ENCODE assay signal across 25 mouse cellular contexts in genomic region chr10:95715687-95716086, GRCm38 (mm10). TPM values are rescaled to one million over a fixed set of nuclear protein-coding genes. Genes with fewer than 3 reads are reported as not detected.
"Had no signal": no experiment of that assay in that cellular context is flagged by ENCODE, and none has a peak within 500 bp of the region (broad histone marks: within the 10 kb centered on the region; RNA-seq: fewer than 3 reads in every experiment).

No protein-coding gene starts in this region.

- H3K9ac ChIP-seq: lung, embryonic 14.5 days; midbrain, embryonic 12.5 days; neural tube, embryonic 13.5 days; neural tube, embryonic 15.5 days had no signal

- H3K27ac ChIP-seq: midbrain, embryonic 10.5 days; midbrain, embryonic 12.5 days; neural tube, embryonic 13.5 days; neural tube, embryonic 15.5 days had no signal

- H3K4me3 ChIP-seq: midbrain, embryonic 10.5 days; midbrain, embryonic 12.5 days; myocyte; neural tube, embryonic 13.5 days; neural tube, embryonic 15.5 days had no signal

- ATAC-seq: midbrain, embryonic 16.5 days had no signal

- DNase-seq: lung, embryonic 14.5 days; lung, postnatal 10 days; lung, postnatal 4 days; midbrain, embryonic 14.5 days; retina, postnatal 1 day; right cerebral cortex, adult 18-20 months; right cerebral cortex, postnatal 25 days; right cerebral cortex, postnatal 4 days; spleen, adult 18-20 months; thymus, adult 18-20 months; thymus, postnatal 14 days; thymus, postnatal 36 days had no signal

- H3K36me3 ChIP-seq: midbrain, embryonic 10.5 days; midbrain, embryonic 12.5 days; neural tube, embryonic 13.5 days; neural tube, embryonic 15.5 days had no signal

- H3K4me1 ChIP-seq: neural tube, embryonic 15.5 days had no signal

- H3K27me3 ChIP-seq: midbrain, embryonic 12.5 days; neural tube, embryonic 13.5 days; neural tube, embryonic 15.5 days had no signal

- H3K9me3 ChIP-seq: midbrain, embryonic 10.5 days; midbrain, embryonic 12.5 days; neural tube, embryonic 13.5 days; neural tube, embryonic 15.5 days had no signal

- H3K4me2 ChIP-seq: lung, embryonic 14.5 days; midbrain, embryonic 12.5 days; neural tube, embryonic 13.5 days; neural tube, embryonic 15.5 days had no signal

RNA-seq across cellular contexts. Expression of gene Anapc15-ps, which starts 42.4 kb away (rescaled TPM):
- total RNA-seq: megakaryocyte, adult 5-6 weeks had no signal
- polyA plus RNA-seq: lung, embryonic 14.5 days; lung, embryonic 16.5 days; midbrain, embryonic 10.5 days; midbrain, embryonic 12.5 days; midbrain, embryonic 14.5 days; midbrain, embryonic 16.5 days; neural tube, embryonic 11.5 days; neural tube, embryonic 13.5 days; neural tube, embryonic 15.5 days; small intestine, adult 2 months; stomach, embryonic 14.5 days; stomach, embryonic 16.5 days; thymus, postnatal 0 days had no signal
